Mouse (Mus musculus): ENCODE data around the gene Dcaf11. TPM values are rescaled to one million over a fixed set of nuclear protein-coding genes. Genes with fewer than 3 reads are reported as not detected.

Dcaf11 gene
- polyA plus RNA-seq (2011; ENCODE audit: insufficient read depth, insufficient read length, low read depth, missing spikeins) = 25.6 and 34.7 TPM in 2 replicates

GRCm38 (mm10) chr14:55559799-55560201, at the start of gene Dcaf11:
Dcaf11 (plus strand) TSS chr14:55560006.
- Histone ChIP-seq H3K27ac (ENCODE audit: insufficient read depth, low read length) (peak within 1 kb of the TSS; percentile 86), H3K4me3 (ENCODE audit: low read depth, low read length) (peak within 1 kb of the TSS; percentile 79), H3K4me1 (ENCODE audit: control insufficient read depth, insufficient read depth, low read length) (no peaks in the 10 kb centered on the region), H3K27me3 (ENCODE audit: control insufficient read depth, insufficient read depth, low read length, poor library complexity, severe bottlenecking) (no peaks in the 10 kb centered on the region), H3K9ac (ENCODE audit: low read depth, poor library complexity, severe bottlenecking) (peak within 1 kb of the TSS; percentile 38), H3K36me3 (ENCODE audit: control insufficient read depth, insufficient read depth, low read length, poor library complexity, severe bottlenecking) (no peaks in the 10 kb centered on the region), H3K9me3 (replicated peaks; ENCODE audit: control insufficient read depth, insufficient read depth, low read length, poor library complexity, severe bottlenecking) (no peaks in the 10 kb centered on the region)
- TF ChIP-seq POLR2A (IDR thresholded peaks at IDR 0.05; ENCODE audit: insufficient read depth, low read length) (no peak), CTCF (IDR thresholded peaks at IDR 0.05; ENCODE audit: low read depth, low read length) (no peak), EP300 (IDR thresholded peaks at IDR 0.05; ENCODE audit: insufficient read depth, low read depth, low read length) (0 out of 2 replicates have a peak, but pooled peaks have one; percentile 67)

- Histone ChIP-seq H3K27me3 (ENCODE audit: control insufficient read depth, insufficient read depth, low read length, poor library complexity, severe bottlenecking) (no peaks in the 10 kb centered on the region), H3K4me3 (ENCODE audit: low read depth, low read length) (no peak within 1 kb of the TSS), H3K9me3 (replicated peaks; ENCODE audit: control insufficient read depth, insufficient read depth, low read length, poor library complexity, severe bottlenecking) (no peaks in the 10 kb centered on the region), H3K36me3 (ENCODE audit: control insufficient read depth, insufficient read depth, low read length, poor library complexity, severe bottlenecking) (no peaks in the 10 kb centered on the region), H3K4me1 (ENCODE audit: control insufficient read depth, insufficient read depth, low read length) (peaks cover 2% of the 10 kb centered on the region), H3K9ac (ENCODE audit: low read depth, poor library complexity, severe bottlenecking) (no peak within 1 kb of the TSS), H3K27ac (ENCODE audit: insufficient read depth, low read length) (no peak within 1 kb of the TSS)
- TF ChIP-seq CTCF (IDR thresholded peaks at IDR 0.05; ENCODE audit: low read depth, low read length) = no peak
- TF ChIP-seq EP300 (IDR thresholded peaks at IDR 0.05; ENCODE audit: insufficient read depth, low read depth, low read length) = no peak
- TF ChIP-seq POLR2A (IDR thresholded peaks at IDR 0.05; ENCODE audit: insufficient read depth, low read length) = no peak
Measured at GRCm38 (mm10) chr14:55510125-55510731, 49.6 kb upstream of the Dcaf11 start, which contains the start of gene Cpne6. Cpne6 (plus strand) TSS chr14:55510445.

DNA sequence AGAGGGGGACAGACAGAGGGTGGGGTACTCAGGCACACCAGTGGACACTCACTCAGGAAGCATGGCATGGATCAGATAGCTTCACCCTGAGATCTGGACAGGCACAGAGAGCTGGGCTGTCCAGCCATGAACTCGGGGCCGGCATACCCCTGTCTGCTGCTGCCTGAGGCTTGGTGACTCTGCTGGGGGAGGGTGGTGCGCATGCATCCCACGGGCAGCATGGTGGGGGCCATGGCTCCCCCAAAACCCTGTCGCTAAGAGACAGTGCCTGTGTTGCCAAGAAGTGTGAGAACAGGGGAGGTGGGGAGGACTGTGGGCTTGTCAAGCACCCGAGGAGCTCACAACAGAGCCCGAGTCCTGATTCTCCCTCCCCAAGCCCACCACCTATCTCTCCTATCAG, 48.8 kb upstream of the Dcaf11 start:
- peaks cover 2% of the 10 kb centered on the region for H3K4me1 ChIP-seq (ENCODE audit: control insufficient read depth, insufficient read depth, low read length)
- TF ChIP-seq CTCF (IDR thresholded peaks at IDR 0.05; ENCODE audit: low read depth, low read length) = no peak
- no peak for TF ChIP-seq POLR2A (IDR thresholded peaks at IDR 0.05; ENCODE audit: insufficient read depth, low read length)
- no peak for TF ChIP-seq EP300 (IDR thresholded peaks at IDR 0.05; ENCODE audit: insufficient read depth, low read depth, low read length)
- no peak overlapping the region for H3K27ac ChIP-seq (ENCODE audit: insufficient read depth, low read length)

DNA sequence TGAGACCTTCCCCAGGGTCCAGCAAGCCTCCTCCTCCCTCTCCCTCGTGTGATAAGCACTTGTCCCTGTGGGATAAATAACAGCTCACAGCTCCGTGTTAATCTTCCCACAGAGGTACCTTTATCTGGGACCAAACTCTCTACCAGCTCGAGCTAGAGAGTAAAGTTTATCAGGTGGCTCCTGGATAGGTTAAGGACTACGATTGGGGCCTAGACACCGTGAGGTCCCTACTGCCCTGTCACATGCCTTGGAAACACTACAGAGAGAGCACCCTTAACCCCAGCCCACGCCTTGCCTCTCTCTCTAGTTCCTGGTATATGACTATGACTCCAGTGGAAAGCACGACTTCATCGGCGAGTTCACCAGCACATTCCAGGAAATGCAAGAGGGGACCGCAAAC, 45.9 kb upstream of the Dcaf11 start:
- Histone ChIP-seq H3K36me3 (ENCODE audit: control insufficient read depth, insufficient read depth, low read length, poor library complexity, severe bottlenecking) (no peaks in the 10 kb centered on the region), H3K27ac (ENCODE audit: insufficient read depth, low read length) (no peak overlapping the region), H3K9ac (ENCODE audit: low read depth, poor library complexity, severe bottlenecking) (no peak overlapping the region), H3K4me3 (ENCODE audit: low read depth, low read length) (no peak overlapping the region), H3K4me1 (ENCODE audit: control insufficient read depth, insufficient read depth, low read length) (peaks cover 2% of the 10 kb centered on the region), H3K27me3 (ENCODE audit: control insufficient read depth, insufficient read depth, low read length, poor library complexity, severe bottlenecking) (no peaks in the 10 kb centered on the region), H3K9me3 (replicated peaks; ENCODE audit: control insufficient read depth, insufficient read depth, low read length, poor library complexity, severe bottlenecking) (no peaks in the 10 kb centered on the region)
- TF ChIP-seq CTCF (IDR thresholded peaks at IDR 0.05; ENCODE audit: low read depth, low read length) = no peak
- TF ChIP-seq POLR2A (IDR thresholded peaks at IDR 0.05; ENCODE audit: insufficient read depth, low read length) = no peak
- TF ChIP-seq EP300 (IDR thresholded peaks at IDR 0.05; ENCODE audit: insufficient read depth, low read depth, low read length) = no peak

More for the DNA sequence above, 48.8 kb upstream of the Dcaf11 start:
- H3K27me3 ChIP-seq (ENCODE audit: control insufficient read depth, insufficient read depth, low read length, poor library complexity, severe bottlenecking) = no peaks in the 10 kb centered on the region
- H3K9ac ChIP-seq (ENCODE audit: low read depth, poor library complexity, severe bottlenecking) = no peak overlapping the region
- no peaks in the 10 kb centered on the region for H3K36me3 ChIP-seq (ENCODE audit: control insufficient read depth, insufficient read depth, low read length, poor library complexity, severe bottlenecking)
- no peaks in the 10 kb centered on the region for H3K9me3 ChIP-seq (replicated peaks; ENCODE audit: control insufficient read depth, insufficient read depth, low read length, poor library complexity, severe bottlenecking)
- no peak overlapping the region for H3K4me3 ChIP-seq (ENCODE audit: low read depth, low read length)

- Histone ChIP-seq H3K9ac (ENCODE audit: low read depth, poor library complexity, severe bottlenecking) (no peak overlapping the region), H3K4me1 (ENCODE audit: control insufficient read depth, insufficient read depth, low read length) (peaks cover 2% of the 10 kb centered on the region), H3K27me3 (ENCODE audit: control insufficient read depth, insufficient read depth, low read length, poor library complexity, severe bottlenecking) (no peaks in the 10 kb centered on the region), H3K4me3 (ENCODE audit: low read depth, low read length) (no peak overlapping the region), H3K9me3 (replicated peaks; ENCODE audit: control insufficient read depth, insufficient read depth, low read length, poor library complexity, severe bottlenecking) (no peaks in the 10 kb centered on the region), H3K36me3 (ENCODE audit: control insufficient read depth, insufficient read depth, low read length, poor library complexity, severe bottlenecking) (no peaks in the 10 kb centered on the region), H3K27ac (ENCODE audit: insufficient read depth, low read length) (no peak overlapping the region)
- TF ChIP-seq CTCF (IDR thresholded peaks at IDR 0.05; ENCODE audit: low read depth, low read length) = no peak
- no peak for TF ChIP-seq EP300 (IDR thresholded peaks at IDR 0.05; ENCODE audit: insufficient read depth, low read depth, low read length)
- TF ChIP-seq POLR2A (IDR thresholded peaks at IDR 0.05; ENCODE audit: insufficient read depth, low read length) = no peak
Measured at GRCm38 (mm10) chr14:55515846-55516245, 44.0 kb upstream of the Dcaf11 start.

- TF ChIP-seq EP300 (IDR thresholded peaks at IDR 0.05; ENCODE audit: insufficient read depth, low read depth, low read length) (no peak), CTCF (IDR thresholded peaks at IDR 0.05; ENCODE audit: low read depth, low read length) (no peak), POLR2A (IDR thresholded peaks at IDR 0.05; ENCODE audit: insufficient read depth, low read length) (no peak)
- Histone ChIP-seq H3K4me1 (ENCODE audit: control insufficient read depth, insufficient read depth, low read length) (no peaks in the 10 kb centered on the region), H3K4me3 (ENCODE audit: low read depth, low read length) (no peak overlapping the region), H3K9ac (ENCODE audit: low read depth, poor library complexity, severe bottlenecking) (no peak overlapping the region), H3K27me3 (ENCODE audit: control insufficient read depth, insufficient read depth, low read length, poor library complexity, severe bottlenecking) (no peaks in the 10 kb centered on the region), H3K27ac (ENCODE audit: insufficient read depth, low read length) (no peak overlapping the region), H3K9me3 (replicated peaks; ENCODE audit: control insufficient read depth, insufficient read depth, low read length, poor library complexity, severe bottlenecking) (no peaks in the 10 kb centered on the region), H3K36me3 (ENCODE audit: control insufficient read depth, insufficient read depth, low read length, poor library complexity, severe bottlenecking) (no peaks in the 10 kb centered on the region)
Measured at GRCm38 (mm10) chr14:55518897-55519296, 40.9 kb upstream of the Dcaf11 start.
